Mouse (Mus musculus) limb, embryonic 10.5 days (tissue): Measurements from ENCODE around the gene Evi5. TPM values are rescaled to one million over a fixed set of nuclear protein-coding genes. Genes with fewer than 3 reads are reported as not detected.

Source experiments
- DNase-seq: peaks from one replicate; pipeline ENCODE4 v3.0.0-alpha.2; 2017; ENCODE audit warnings: low spot score
- H3K27ac ChIP-seq: fragments of 300-500 bp; sonication (generic); 2 replicates; pipeline ENCODE4 v1.5.1; 2016; ENCODE audit warnings: mild to moderate bottlenecking
- H3K27me3 ChIP-seq: fragments of 300-500 bp; sonication (generic); 2 replicates; pipeline ENCODE4 v1.6.1; 2016; ENCODE audit warnings: low read depth, mild to moderate bottlenecking; ENCODE audit not compliant: poor library complexity, severe bottlenecking
- H3K36me3 ChIP-seq: fragments of 300-500 bp; sonication (generic); 2 replicates; pipeline ENCODE4 v1.6.1; 2016; ENCODE audit warnings: mild to moderate bottlenecking, moderate library complexity
- H3K4me1 ChIP-seq: fragments of 300-500 bp; sonication (generic); 2 replicates; pipeline ENCODE4 v1.6.1; 2016
- H3K4me3 ChIP-seq: fragments of 300-500 bp; sonication (generic); 2 replicates; pipeline ENCODE4 v1.5.1; 2016; ENCODE audit warnings: mild to moderate bottlenecking, moderate library complexity
- H3K9me3 ChIP-seq: fragments of 300-500 bp; sonication (generic); replicated peaks from 2 replicates; pipeline ENCODE4 v1.6.1; 2016; ENCODE audit warnings: mild to moderate bottlenecking
- WGBS: fragments of 180-500 bp; shearing (Covaris S2); methylation state at CpG from one replicate; pipeline ENCODE4 v1.1.7; 2016; 5-methylcytosine and 5-hydroxymethylcytosine counted together
- polyA plus RNA-seq: library from polyadenylated mRNA; unstranded; fragments of >200 nt; fragmentation: Nextera tagmentation; extraction: Ambion mirVana; gene quantifications from 2 replicates; pipeline ENCODE4 v1.2.1, GENCODE M21; 2016

Evi5 gene
- polyA plus RNA-seq, 1 experiment from 2014 or later: 61.8 TPM

DNA sequence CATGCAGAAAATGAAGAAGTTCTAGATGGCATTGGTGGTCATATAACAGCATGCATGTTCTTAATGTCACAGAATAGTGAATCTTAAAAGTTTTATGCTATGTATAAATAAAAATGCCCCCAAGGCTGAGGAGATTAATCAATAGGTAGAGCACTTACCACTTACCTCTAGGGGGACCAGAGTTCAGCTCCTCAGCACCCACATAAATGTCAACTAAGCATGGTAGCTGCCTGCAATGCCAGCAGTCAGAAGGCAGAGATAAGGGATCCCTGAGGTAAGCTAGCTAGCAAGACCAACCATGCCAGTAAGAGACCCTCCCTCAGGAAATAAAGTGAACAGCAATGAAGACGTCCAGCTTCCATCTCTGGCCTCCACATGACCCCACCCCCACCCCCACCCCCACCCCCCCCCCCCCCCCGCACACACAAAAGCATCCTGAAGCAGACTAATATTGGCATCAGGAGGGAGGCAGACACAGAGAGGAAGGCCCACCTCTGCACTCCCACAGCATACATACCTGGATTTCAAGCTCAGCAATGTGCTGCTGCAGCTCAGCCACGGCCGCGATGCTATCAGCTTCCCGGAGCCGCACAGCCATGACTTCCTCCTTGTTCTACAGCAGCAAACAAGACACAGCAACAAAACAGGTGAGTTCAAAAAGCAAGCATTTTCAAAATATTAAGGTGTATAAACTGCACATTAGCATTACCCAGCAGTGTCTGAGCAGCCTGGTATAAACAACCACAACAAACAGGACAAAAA, 87.0 kb downstream of the Evi5 start:
- no peaks in the 10 kb centered on the region for H3K4me1 ChIP-seq
- H3K27ac ChIP-seq: no peak overlapping the region
- 84% methylated on average over 6 of the region's 7 CpGs for WGBS
- DNase-seq: no peak
- H3K4me3 ChIP-seq: no peak overlapping the region
- no peaks in the 10 kb centered on the region for H3K27me3 ChIP-seq
- H3K9me3 ChIP-seq: no peaks in the 10 kb centered on the region
- H3K36me3 ChIP-seq: peaks cover 31% of the 10 kb centered on the region

DNA sequence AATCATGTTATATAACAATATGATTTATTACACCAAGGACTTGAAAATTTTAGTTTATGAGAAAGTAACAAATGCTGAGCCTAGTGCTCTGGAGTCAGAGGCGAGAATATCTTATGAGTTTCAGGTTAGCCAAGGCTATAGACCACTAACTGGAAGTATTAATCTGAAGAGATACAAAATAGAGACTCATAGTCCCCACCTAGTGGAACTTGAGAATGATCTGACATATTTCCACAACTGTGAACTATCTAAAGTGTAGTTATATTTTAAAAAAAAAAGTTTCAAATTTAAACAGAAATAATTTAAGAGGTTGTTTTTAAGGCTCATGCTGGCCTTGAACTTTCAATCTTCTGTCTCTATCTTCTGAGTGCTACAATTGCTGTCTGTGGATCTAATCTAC, 92.5 kb downstream of the Evi5 start:
- H3K9me3 ChIP-seq: no peaks in the 10 kb centered on the region
- no peaks in the 10 kb centered on the region for H3K4me1 ChIP-seq
- 92% methylated on average over 1 of the region's 1 CpGs for WGBS

DNA sequence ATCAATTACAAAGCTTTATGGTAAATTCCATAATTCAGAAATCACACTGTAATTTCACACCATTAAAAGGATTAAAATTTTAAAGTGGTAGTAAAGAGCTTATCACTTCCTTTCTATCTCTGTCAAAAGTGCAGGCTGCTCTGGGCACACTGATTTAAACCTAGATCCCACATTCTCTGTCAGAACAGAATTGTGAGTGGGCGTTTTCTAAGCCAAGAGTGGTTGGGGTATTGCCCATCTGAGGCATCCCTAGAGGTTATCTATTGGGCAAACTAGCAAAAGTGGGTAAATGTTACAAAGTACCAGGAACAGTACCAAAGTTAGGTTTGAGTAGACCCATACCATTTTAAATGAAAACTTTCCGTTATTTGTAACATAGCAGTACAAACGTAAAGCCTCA, 96.1 kb downstream of the Evi5 start:
- Histone ChIP-seq H3K36me3 (peaks cover 13% of the 10 kb centered on the region), H3K27ac (no peak overlapping the region), H3K4me1 (no peaks in the 10 kb centered on the region), H3K27me3 (no peaks in the 10 kb centered on the region), H3K4me3 (no peak overlapping the region), H3K9me3 (no peaks in the 10 kb centered on the region)
- WGBS: 94% methylated on average over 3 of the region's 3 CpGs
- no peak for DNase-seq

More for the DNA sequence above, 92.5 kb downstream of the Evi5 start:
- Histone ChIP-seq H3K27ac (no peak overlapping the region), H3K36me3 (peaks cover 31% of the 10 kb centered on the region), H3K4me3 (no peak overlapping the region), H3K27me3 (no peaks in the 10 kb centered on the region)
- no peak for DNase-seq

DNA sequence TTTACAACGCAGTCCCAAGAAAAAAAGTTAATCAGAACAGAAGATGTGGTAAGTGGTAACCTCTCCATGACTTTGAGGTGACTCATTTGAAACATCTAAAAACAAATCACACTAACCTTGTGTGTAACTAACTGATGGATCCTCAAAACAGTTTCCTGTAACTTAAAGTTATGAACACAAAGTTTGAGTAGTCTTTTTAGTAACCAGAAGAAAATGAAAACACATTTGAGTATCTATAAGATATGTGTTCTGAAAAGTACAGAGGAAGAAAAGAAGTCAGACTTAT, 97.4 kb downstream of the Evi5 start:
- Histone ChIP-seq H3K27me3 (no peaks in the 10 kb centered on the region), H3K27ac (no peak overlapping the region), H3K36me3 (peaks cover 13% of the 10 kb centered on the region), H3K4me1 (no peaks in the 10 kb centered on the region), H3K9me3 (no peaks in the 10 kb centered on the region), H3K4me3 (no peak overlapping the region)
- 92% methylated on average over 1 of the region's 1 CpGs for WGBS
- DNase-seq: no peak

DNA sequence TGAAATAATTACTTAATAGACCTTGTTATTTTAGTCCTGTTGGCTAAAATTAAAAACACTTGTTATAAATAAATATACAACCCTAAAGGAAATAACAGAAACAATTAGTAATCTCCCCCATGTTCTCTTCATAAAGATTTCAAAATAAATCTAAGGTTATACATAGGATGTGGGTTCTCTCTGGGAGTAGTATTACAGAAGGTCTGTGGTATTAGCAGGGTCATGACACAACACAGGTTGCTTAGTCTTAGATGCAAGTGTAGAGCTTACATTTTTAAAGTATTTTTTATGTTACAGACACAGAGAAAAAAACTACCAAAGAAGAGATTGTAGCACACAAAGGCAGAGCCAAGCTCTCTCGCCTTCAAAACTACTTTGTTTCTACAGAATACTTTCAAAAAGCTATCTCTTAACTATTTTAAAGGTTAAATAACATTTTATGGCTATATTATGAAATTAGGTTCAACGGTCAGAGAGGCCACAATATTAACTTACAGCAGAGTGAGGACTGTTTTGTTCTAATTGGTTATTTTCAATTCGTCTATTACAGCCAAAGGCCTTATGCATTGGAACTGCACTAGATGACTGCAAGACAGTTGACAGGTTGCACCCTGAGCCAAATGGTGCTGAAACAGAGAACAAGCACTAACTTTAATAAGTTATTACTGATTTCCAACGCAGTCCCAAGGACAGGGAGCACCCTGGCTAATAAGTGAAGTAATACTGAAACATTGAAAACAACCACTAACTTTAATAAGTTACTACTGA, 97.9 kb downstream of the Evi5 start:
- 86% methylated on average over 4 of the region's 4 CpGs for WGBS
- Histone ChIP-seq H3K9me3 (no peaks in the 10 kb centered on the region), H3K27ac (no peak overlapping the region), H3K4me1 (no peaks in the 10 kb centered on the region), H3K4me3 (no peak overlapping the region), H3K36me3 (peaks cover 12% of the 10 kb centered on the region), H3K27me3 (no peaks in the 10 kb centered on the region)
- DNase-seq: no peak

DNA sequence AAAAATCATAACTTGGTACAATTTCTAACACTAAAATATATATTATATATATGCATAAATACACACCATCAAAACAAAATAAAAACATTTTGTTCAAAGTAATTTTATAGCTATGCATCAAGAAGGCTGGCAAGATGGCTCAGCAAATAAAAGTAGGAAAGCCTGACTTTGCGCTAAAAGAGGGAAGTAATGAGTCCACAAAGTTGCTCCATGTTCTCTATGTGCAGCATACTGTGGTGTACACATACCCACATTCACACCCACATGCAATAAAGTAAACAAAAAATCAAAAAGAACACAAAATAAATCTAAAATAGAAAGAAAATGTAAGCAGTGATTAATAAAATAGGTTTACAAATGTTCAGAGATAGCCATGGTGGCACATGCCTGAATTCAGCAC, 99.0 kb downstream of the Evi5 start:
- DNase-seq: no peak
- Histone ChIP-seq H3K27ac (no peak overlapping the region), H3K9me3 (no peaks in the 10 kb centered on the region), H3K4me3 (no peak overlapping the region), H3K27me3 (no peaks in the 10 kb centered on the region), H3K36me3 (peaks cover 8% of the 10 kb centered on the region), H3K4me1 (no peaks in the 10 kb centered on the region)
- WGBS: 100% methylated on average over 1 of the region's 1 CpGs

DNA sequence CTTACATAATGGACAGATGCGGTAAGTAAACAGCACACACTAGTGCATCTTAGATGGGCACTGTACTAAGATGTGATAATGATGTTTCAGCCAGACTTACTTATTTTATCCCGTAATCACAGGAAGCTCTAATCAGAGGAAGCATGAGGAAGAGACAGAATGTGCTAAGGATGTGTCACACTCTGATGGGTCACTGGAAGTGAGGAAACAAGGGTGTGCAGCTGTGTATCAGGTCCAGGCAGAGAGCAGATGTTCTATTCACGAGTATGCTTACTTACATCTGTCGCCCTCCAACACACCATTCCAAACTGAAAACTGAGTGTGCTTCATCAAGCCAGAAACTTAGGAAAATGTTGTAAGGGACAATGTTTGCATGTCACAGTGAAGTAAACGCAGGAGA, 102.9 kb downstream of the Evi5 start:
- 91% methylated on average over 5 of the region's 5 CpGs for WGBS
- Histone ChIP-seq H3K27me3 (no peaks in the 10 kb centered on the region), H3K4me3 (no peak overlapping the region), H3K9me3 (no peaks in the 10 kb centered on the region), H3K36me3 (peaks cover 18% of the 10 kb centered on the region), H3K4me1 (no peaks in the 10 kb centered on the region), H3K27ac (no peak overlapping the region)
- DNase-seq: no peak

DNA sequence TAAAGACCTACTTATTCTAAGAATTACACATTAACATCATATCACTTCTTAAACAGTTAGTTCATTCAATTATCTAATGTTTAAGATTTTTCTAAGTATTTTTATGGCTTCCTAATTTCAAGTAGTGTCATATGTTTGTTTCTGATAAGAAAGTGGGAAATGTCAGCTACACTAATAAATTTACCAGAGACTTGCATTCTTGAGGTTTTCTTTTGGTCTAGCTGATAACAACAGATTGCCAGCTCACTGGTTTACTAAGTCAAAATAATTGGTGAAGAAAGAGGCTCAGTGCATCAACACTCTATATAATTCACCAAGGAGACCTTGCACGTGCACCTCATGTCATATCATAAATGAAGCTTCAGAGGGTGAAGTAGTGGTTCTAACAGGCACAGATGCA, 106.7 kb downstream of the Evi5 start:
- Histone ChIP-seq H3K9me3 (no peaks in the 10 kb centered on the region), H3K4me3 (no peak overlapping the region), H3K27ac (no peak overlapping the region), H3K36me3 (peaks cover 18% of the 10 kb centered on the region), H3K27me3 (no peaks in the 10 kb centered on the region), H3K4me1 (no peaks in the 10 kb centered on the region)
- DNase-seq: no peak
- 97% methylated on average over 1 of the region's 1 CpGs for WGBS

DNA sequence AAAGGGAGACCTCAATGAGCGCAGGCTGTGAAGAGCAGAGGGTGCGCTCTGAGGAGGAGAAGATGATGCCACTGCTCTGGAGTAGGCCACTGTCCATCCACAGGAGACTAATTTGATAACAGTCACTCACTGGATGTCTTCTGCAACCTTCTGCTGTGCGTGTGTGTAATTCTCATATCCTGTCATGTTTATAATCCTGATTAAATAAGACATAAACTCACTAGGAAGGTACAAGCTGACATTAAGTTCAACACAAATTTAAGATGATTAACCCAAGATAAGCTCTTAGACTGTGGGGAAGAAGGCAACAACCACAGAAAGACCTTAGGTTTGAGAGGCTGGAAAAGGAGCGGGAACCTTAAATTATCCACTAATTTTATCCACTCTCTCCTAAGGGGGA, 109.0 kb downstream of the Evi5 start:
- Histone ChIP-seq H3K4me3 (no peak overlapping the region), H3K27me3 (no peaks in the 10 kb centered on the region), H3K9me3 (no peaks in the 10 kb centered on the region), H3K4me1 (no peaks in the 10 kb centered on the region), H3K36me3 (peaks cover 20% of the 10 kb centered on the region), H3K27ac (no peak overlapping the region)
- DNase-seq: no peak
- WGBS: 93% methylated on average over 4 of the region's 4 CpGs

DNA sequence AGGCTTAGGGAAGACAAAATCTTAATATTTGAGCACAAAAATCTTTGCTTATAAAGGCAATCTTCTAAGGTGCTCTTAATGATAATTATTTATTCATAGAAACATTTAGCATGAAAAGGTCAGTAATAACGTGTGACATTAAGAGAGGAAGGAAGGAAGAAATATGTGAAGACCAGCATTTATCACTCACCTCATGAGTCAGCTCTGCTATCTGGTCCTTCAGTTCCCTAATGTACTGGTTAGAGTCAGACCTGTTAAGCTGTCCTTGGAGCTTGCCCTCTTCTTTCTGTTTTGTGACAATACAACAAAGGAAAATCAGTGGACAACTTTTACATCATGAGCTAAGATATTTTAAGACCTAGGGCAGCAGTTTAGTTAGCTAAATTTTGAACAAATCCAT, 110.4 kb downstream of the Evi5 start:
- Histone ChIP-seq H3K4me1 (no peaks in the 10 kb centered on the region), H3K9me3 (no peaks in the 10 kb centered on the region), H3K36me3 (peaks cover 24% of the 10 kb centered on the region), H3K27ac (no peak overlapping the region), H3K27me3 (no peaks in the 10 kb centered on the region), H3K4me3 (no peak overlapping the region)
- DNase-seq: no peak
- 83% methylated on average over 1 of the region's 1 CpGs for WGBS

DNA sequence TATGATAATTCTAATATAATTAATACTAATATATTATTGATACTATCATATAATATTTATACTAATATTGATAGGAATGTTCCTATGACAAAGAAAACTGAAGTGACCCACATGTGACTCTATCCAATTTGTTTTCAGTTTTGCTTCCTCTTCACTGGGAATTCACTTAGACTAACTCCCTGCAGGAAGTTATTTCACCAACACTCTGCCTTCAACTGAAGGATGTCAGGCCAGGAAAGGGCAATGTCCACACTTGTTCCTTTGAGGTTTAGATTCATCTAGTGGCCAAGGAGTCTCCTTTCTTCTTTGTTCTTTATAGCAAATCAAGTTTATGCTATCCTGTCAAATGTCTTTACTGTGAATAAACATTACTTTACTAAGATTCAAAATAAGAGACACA, 111.2 kb downstream of the Evi5 start:
- Histone ChIP-seq H3K9me3 (no peaks in the 10 kb centered on the region), H3K4me3 (no peak overlapping the region), H3K27ac (no peak overlapping the region), H3K36me3 (peaks cover 28% of the 10 kb centered on the region), H3K4me1 (no peaks in the 10 kb centered on the region), H3K27me3 (no peaks in the 10 kb centered on the region)
- DNase-seq: no peak

DNA sequence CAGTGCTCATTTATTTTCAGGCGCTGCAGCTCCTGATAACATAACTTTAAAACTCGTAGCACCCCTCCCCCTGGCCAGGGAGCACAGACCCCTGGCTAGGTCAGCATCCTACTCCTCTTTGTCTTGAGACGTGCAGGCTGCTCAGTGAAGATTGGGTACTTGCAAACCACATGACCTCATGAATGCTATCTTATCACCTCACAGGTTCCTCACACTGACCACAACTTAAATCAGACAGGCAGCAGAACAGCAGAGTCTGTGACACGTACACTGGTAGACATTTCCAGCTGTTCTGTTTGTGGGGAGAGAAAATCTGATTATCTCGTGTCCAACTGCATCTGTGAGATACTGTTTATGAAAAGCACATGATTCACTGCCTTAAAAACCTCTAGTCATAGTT, 115.8 kb downstream of the Evi5 start:
- Histone ChIP-seq H3K9me3 (no peaks in the 10 kb centered on the region), H3K4me1 (no peaks in the 10 kb centered on the region), H3K36me3 (peaks cover 19% of the 10 kb centered on the region), H3K27ac (no peak overlapping the region), H3K27me3 (no peaks in the 10 kb centered on the region), H3K4me3 (no peak overlapping the region)
- WGBS: 61% methylated on average over 5 of the region's 5 CpGs
- DNase-seq: no peak

DNA sequence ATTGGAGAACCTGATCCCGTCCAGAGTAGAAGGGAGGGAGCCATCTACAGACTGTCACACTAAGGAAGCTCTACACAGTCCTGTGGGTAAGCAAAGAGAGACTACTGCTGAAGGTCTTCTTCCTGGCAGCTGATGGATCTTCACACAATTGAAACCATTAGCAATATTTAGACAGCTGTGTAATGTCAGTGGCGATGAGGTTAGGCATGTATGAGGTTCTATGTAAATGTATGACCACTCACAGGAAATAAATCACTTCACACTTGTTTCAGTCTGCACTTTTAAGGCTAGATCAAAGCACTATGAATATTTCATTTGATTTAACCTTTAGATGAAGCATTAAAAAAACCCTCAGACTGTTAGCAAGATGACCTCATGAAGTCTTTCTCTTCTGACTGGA, 118.8 kb downstream of the Evi5 start:
- no peaks in the 10 kb centered on the region for H3K4me1 ChIP-seq
- peaks cover 15% of the 10 kb centered on the region for H3K36me3 ChIP-seq
- H3K4me3 ChIP-seq: no peak overlapping the region
- H3K27ac ChIP-seq: no peak overlapping the region
- no peaks in the 10 kb centered on the region for H3K9me3 ChIP-seq
- no peak for DNase-seq
- H3K27me3 ChIP-seq: no peaks in the 10 kb centered on the region
- WGBS: 76% methylated on average over 2 of the region's 2 CpGs

DNA sequence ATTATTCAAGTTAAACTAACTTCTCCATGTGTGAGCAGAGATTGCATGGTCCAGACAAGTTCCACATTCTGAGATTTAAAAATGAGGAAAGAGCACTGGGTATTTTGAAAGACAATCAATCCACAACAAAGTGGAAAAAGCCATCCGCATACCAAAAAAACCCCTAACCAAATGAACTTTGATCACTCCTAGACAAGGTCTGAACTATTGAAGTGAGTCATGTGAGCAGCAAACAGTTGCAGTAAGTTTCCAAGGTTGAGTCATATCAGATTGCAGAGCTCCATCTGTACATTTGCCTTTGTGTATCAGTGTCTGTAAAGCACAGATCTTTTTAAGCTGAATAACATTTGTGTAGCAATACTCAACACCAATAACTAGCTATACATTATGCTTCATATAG, 120.2 kb downstream of the Evi5 start:
- H3K36me3 ChIP-seq: peaks cover 12% of the 10 kb centered on the region
- H3K27me3 ChIP-seq: no peaks in the 10 kb centered on the region
- no peaks in the 10 kb centered on the region for H3K9me3 ChIP-seq
- WGBS: 95% methylated on average over 1 of the region's 1 CpGs
- H3K27ac ChIP-seq: no peak overlapping the region
- no peak overlapping the region for H3K4me3 ChIP-seq
- no peak for DNase-seq
- no peaks in the 10 kb centered on the region for H3K4me1 ChIP-seq
